Mouse (Mus musculus) ES-E14 (cell line): ENCODE results near the gene Thada.

Source experiments
- MAFK ChIP-seq: IDR thresholded peaks from 2 replicates; pipeline ENCODE4 v1.6.1; 2014; ENCODE audit warnings: mild to moderate bottlenecking, low read depth, low read length, inconsistent platforms; ENCODE audit not compliant: insufficient read depth
- ZC3H11A ChIP-seq: IDR thresholded peaks from 2 replicates; pipeline ENCODE4 v1.6.1; 2012; ENCODE audit warnings: low read depth, mild to moderate bottlenecking, inconsistent platforms, low read length, borderline replicate concordance
- ZNF384 ChIP-seq: IDR thresholded peaks from 2 replicates; pipeline ENCODE4 v1.6.1; 2012; ENCODE audit warnings: low read depth, low read length, inconsistent platforms

DNA sequence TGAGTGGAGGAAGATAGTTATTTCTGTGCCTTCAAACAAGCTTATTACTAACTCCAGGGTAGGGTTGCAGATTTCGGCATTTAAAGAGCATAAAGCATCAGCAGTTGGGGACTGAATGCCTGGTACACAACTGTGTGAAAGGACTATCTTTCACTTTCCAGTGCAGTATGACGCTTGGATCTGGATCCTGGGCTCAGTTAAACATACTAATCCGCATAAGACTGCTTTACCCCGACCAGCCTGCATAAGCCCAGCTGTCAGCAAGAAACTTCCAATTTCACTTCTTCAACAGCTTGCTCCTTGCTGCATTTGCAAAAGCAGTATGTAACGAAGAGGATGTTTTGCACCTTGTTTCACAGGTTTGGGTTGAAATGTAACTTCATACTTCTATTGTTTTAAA is 202.4 kb downstream of the Thada start:
- no peak for TF ChIP-seq ZC3H11A
- no peak for TF ChIP-seq ZNF384
- TF ChIP-seq MAFK, result no peak
